Mouse (Mus musculus): ENCODE results near the gene Coq9. TPM values are rescaled to one million over a fixed set of nuclear protein-coding genes. Genes with fewer than 3 reads are reported as not detected.
"Not testable (repeated sequence)": the region's sequence is repeated elsewhere in the genome, so short reads cannot be mapped to it uniquely, and the experiment has no call there.

Coq9 gene
- polyA plus RNA-seq, 1 experiment from 2014 or later, result 69.7 TPM

DNA sequence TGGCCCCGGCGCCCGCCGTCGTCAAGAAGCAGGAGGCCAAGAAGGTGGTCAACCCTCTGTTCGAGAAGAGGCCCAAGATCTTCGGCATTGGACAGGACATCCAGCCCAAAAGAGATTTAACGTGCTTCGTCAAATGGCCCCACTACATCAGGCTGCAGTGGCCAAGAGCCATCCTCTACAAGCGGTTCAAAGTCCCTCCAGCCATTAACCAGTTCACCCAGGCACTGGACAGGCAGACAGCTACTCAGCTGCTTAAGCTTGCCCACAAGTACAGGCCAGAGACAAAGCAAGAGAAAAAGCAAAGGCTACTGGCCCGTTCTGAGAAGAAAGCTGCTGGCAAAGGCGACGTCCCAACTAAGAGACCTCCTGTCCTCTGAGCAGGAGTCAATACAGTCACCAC is 2.4 kb upstream of the Coq9 start:
- not testable (repeated sequence) for H3K9ac ChIP-seq (ENCODE audit: low read length); H3K36me3 ChIP-seq (ENCODE audit: control insufficient read depth, insufficient read depth, low read length); H3K4me2 ChIP-seq (ENCODE audit: low read depth, low read length); H3K9me3 ChIP-seq (ENCODE audit: control insufficient read depth, low read length); ATAC-seq (ENCODE audit: low read depth); H3K4me3 ChIP-seq (ENCODE audit: low read length); H3K27me3 ChIP-seq (ENCODE audit: control insufficient read depth, insufficient read depth, low read depth, low read length); H3K27ac ChIP-seq (ENCODE audit: low read length)
- H3K4me1 ChIP-seq (replicated peaks; ENCODE audit: control insufficient read depth, insufficient read depth, low read length), result peaks cover 16% of the 10 kb centered on the region
- WGBS, result 95% methylated on average over 13 of the region's 13 CpGs

DNA sequence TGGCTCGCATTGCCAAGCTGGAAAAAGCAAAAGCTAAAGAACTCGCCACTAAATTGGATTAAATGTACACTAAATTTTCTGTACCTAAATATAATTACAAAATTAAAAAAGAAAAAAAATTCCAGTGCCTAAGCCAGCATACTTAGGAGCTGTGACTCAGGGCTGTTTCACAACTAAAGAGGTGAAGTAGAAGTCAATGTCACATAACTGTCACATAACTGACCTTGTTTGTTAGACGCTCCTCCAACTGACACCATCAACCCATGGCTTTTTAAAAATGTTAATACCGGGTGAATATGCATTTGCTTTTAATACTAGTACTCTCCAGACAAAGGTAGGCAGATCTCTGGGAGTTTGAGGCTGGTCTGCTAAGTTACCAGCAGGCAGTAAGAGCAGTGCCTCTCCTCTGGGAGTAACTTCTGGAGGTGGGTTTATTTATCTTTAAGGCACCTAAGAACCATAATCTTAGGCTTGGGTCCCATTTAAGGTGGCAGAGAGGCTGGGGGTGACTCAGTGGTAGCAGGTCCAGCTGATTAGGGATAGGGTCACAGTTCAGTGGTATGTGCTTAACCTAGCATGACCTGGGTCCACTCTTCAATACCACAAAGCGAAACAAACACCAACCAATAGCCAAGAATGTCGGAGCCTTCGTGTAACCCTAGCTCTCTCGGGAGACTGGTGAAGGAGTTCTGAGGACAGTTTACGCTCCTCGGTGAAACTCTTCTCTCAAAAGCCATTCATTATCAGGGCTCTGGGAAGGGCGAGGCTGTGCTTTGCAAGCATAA is 1.5 kb upstream of the Coq9 start:
- no peak for ATAC-seq (ENCODE audit: low read depth)
- Histone ChIP-seq H3K9ac (ENCODE audit: low read length) (peak overlapping the region; percentile 84), H3K4me3 (ENCODE audit: low read length) (peak overlapping the region; percentile 81), H3K9me3 (ENCODE audit: control insufficient read depth, low read length) (no peaks in the 10 kb centered on the region), H3K4me2 (ENCODE audit: low read depth, low read length) (peak overlapping the region; percentile 92), H3K27ac (ENCODE audit: low read length) (no peak overlapping the region), H3K27me3 (ENCODE audit: control insufficient read depth, insufficient read depth, low read depth, low read length) (no peaks in the 10 kb centered on the region), H3K36me3 (ENCODE audit: control insufficient read depth, insufficient read depth, low read length) (peaks cover 2% of the 10 kb centered on the region; the same call in 1 of the 2 replicates), H3K4me1 (replicated peaks; ENCODE audit: control insufficient read depth, insufficient read depth, low read length) (peaks cover 16% of the 10 kb centered on the region)
- 53% methylated on average over 11 of the region's 11 CpGs for WGBS

DNA sequence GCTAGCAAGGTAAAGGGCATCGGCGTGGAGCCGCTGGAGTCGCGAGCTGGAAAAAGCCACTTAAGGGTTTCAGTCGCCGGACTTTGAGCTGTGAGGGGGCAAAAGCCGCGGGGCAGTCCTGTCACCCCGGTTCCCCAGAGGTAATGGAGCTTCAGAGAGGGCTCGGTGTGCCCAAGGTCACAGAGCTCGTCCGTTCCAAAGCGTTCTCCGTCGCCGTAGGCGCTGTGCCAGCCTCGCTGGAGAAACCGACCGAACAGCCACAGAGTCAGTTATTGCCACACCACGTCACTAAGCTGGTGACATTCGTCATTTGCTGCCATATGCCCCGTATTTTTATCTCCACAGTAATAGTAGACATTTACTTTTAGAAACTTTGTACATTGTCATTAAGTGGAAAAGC is 479 bp downstream of the Coq9 start:
- H3K4me2 ChIP-seq (ENCODE audit: low read depth, low read length), result peak overlapping the region; percentile 75
- H3K4me1 ChIP-seq (replicated peaks; ENCODE audit: control insufficient read depth, insufficient read depth, low read length), result peaks cover 16% of the 10 kb centered on the region
- under 1% methylated on average over 24 of the region's 24 CpGs for WGBS
- ATAC-seq (ENCODE audit: low read depth), result peak; percentile 67
- no peaks in the 10 kb centered on the region for H3K27me3 ChIP-seq (ENCODE audit: control insufficient read depth, insufficient read depth, low read depth, low read length)
- no peaks in the 10 kb centered on the region; the same call in 1 of the 2 replicates for H3K36me3 ChIP-seq (ENCODE audit: control insufficient read depth, insufficient read depth, low read length)
- no peaks in the 10 kb centered on the region for H3K9me3 ChIP-seq (ENCODE audit: control insufficient read depth, low read length)
- H3K4me3 ChIP-seq (ENCODE audit: low read length), result peak overlapping the region; percentile 81
- peak overlapping the region; percentile 86 for H3K27ac ChIP-seq (ENCODE audit: low read length)
- H3K9ac ChIP-seq (ENCODE audit: low read length), result peak overlapping the region; percentile 89

DNA sequence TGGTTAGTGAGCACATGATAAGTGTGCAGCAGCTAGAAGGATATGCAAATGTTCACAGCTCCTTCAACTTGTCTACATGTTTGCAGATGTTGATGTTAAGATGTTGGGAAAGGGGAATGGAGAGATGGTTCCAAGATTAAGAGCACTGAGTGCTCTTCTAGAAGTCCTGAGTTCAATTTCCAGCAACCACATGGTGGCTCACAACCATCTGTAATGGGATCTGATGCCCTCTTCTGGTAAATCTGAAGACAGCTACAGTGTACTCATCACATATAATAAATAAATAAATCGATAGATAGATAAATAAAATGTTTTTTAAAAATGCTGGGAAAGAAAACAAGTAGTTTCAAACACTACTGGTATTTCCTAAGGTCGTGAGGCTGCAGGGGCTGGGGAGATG is 3.1 kb downstream of the Coq9 start:
- no peak for ATAC-seq (ENCODE audit: low read depth)
- Histone ChIP-seq H3K27me3 (ENCODE audit: control insufficient read depth, insufficient read depth, low read depth, low read length) (no peaks in the 10 kb centered on the region), H3K4me1 (replicated peaks; ENCODE audit: control insufficient read depth, insufficient read depth, low read length) (peaks cover 16% of the 10 kb centered on the region), H3K27ac (ENCODE audit: low read length) (no peak overlapping the region), H3K4me3 (ENCODE audit: low read length) (no peak overlapping the region), H3K36me3 (ENCODE audit: control insufficient read depth, insufficient read depth, low read length) (peaks cover 12% of the 10 kb centered on the region; the same call in 1 of the 2 replicates), H3K9ac (ENCODE audit: low read length) (no peak overlapping the region), H3K9me3 (ENCODE audit: control insufficient read depth, low read length) (no peaks in the 10 kb centered on the region), H3K4me2 (ENCODE audit: low read depth, low read length) (no peak overlapping the region)
- WGBS, result 37% methylated on average over 2 of the region's 2 CpGs

DNA sequence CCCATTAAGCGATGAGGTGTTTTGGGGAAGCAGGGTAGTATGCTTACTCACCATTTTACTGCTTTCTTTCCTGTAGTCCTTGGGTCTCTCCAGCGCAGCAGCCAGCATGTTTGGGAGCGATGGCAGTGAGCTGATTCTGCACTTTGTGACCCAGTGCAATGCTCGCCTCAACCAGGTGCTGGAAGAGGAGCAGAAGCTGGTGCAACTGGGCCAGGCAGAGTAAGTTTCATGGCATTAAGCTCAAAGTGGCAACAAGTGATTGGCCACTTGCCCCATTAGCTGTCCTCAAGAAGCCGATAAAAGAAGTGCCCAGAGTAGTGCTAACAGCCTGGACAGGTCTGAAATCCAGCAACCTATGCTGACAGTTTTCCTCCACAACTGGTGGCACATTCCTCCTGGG is 11.9 kb downstream of the Coq9 start:
- WGBS, result 89% methylated on average over 5 of the region's 5 CpGs
- peaks cover 53% of the 10 kb centered on the region for H3K36me3 ChIP-seq (ENCODE audit: control insufficient read depth, insufficient read depth, low read length)

DNA sequence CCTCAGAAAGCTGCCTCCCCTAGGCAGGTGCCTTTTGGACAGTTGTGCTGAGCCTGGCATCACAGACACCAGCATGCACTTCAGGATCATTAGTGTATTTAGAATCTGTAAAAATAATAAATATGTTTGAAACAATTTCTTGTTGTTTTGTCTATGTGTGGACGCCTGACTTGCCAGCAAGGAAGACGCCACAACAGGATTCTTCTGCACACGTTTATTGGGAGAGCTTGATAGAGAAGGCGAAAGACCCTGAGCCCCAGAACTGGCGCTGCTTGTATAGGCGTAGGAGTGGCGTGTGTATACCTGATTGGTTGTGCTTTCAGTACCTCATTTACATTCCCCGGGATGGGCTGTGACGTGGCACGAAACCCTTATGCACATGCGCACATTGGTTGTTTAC is 16.6 kb downstream of the Coq9 start:
- H3K9ac ChIP-seq (ENCODE audit: low read length); H3K9me3 ChIP-seq (ENCODE audit: control insufficient read depth, low read length); ATAC-seq (ENCODE audit: low read depth); H3K27ac ChIP-seq (ENCODE audit: low read length); H3K27me3 ChIP-seq (ENCODE audit: control insufficient read depth, insufficient read depth, low read depth, low read length); H3K4me1 ChIP-seq (replicated peaks; ENCODE audit: control insufficient read depth, insufficient read depth, low read length); H3K4me2 ChIP-seq (ENCODE audit: low read depth, low read length); H3K4me3 ChIP-seq (ENCODE audit: low read length): not testable (repeated sequence)
- WGBS, result 87% methylated on average over 11 of the region's 11 CpGs
- H3K36me3 ChIP-seq (ENCODE audit: control insufficient read depth, insufficient read depth, low read length), result peaks cover 38% of the 10 kb centered on the region

More for the DNA sequence above, 11.9 kb downstream of the Coq9 start:
- H3K27ac ChIP-seq (ENCODE audit: low read length), result no peak overlapping the region
- H3K4me1 ChIP-seq (replicated peaks; ENCODE audit: control insufficient read depth, insufficient read depth, low read length), result no peaks in the 10 kb centered on the region
- ATAC-seq (ENCODE audit: low read depth), result no peak
- H3K4me2 ChIP-seq (ENCODE audit: low read depth, low read length), result no peak overlapping the region
- H3K4me3 ChIP-seq (ENCODE audit: low read length), result no peak overlapping the region
- no peaks in the 10 kb centered on the region for H3K27me3 ChIP-seq (ENCODE audit: control insufficient read depth, insufficient read depth, low read depth, low read length)
- no peak overlapping the region for H3K9ac ChIP-seq (ENCODE audit: low read length)
- no peaks in the 10 kb centered on the region for H3K9me3 ChIP-seq (ENCODE audit: control insufficient read depth, low read length)

DNA sequence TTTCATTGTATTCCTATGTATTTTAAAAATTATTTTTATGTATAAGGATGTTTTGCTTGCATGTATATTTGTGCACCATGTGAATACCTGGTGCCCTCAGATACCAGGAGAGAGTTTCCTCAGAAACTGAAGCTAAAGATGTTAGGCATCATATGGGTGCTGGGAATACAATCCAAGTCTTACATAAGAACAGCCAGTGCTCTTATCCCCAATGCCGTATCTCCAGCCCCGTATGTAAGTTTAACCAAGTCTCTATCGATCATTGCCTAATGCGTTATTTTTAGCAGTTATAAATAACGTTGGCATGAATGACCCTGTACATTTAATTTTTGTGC is 18.9 kb downstream of the Coq9 start:
- Histone ChIP-seq H3K4me2 (ENCODE audit: low read depth, low read length) (peak overlapping the region; percentile 42), H3K27me3 (ENCODE audit: control insufficient read depth, insufficient read depth, low read depth, low read length) (no peaks in the 10 kb centered on the region), H3K4me3 (ENCODE audit: low read length) (peak overlapping the region; percentile 66), H3K9ac (ENCODE audit: low read length) (no peak overlapping the region), H3K9me3 (ENCODE audit: control insufficient read depth, low read length) (no peaks in the 10 kb centered on the region), H3K4me1 (replicated peaks; ENCODE audit: control insufficient read depth, insufficient read depth, low read length) (peaks cover 10% of the 10 kb centered on the region), H3K27ac (ENCODE audit: low read length) (no peak overlapping the region), H3K36me3 (ENCODE audit: control insufficient read depth, insufficient read depth, low read length) (peaks cover 22% of the 10 kb centered on the region)
- 27% methylated on average over 5 of the region's 5 CpGs for WGBS
- ATAC-seq (ENCODE audit: low read depth), result no peak

DNA sequence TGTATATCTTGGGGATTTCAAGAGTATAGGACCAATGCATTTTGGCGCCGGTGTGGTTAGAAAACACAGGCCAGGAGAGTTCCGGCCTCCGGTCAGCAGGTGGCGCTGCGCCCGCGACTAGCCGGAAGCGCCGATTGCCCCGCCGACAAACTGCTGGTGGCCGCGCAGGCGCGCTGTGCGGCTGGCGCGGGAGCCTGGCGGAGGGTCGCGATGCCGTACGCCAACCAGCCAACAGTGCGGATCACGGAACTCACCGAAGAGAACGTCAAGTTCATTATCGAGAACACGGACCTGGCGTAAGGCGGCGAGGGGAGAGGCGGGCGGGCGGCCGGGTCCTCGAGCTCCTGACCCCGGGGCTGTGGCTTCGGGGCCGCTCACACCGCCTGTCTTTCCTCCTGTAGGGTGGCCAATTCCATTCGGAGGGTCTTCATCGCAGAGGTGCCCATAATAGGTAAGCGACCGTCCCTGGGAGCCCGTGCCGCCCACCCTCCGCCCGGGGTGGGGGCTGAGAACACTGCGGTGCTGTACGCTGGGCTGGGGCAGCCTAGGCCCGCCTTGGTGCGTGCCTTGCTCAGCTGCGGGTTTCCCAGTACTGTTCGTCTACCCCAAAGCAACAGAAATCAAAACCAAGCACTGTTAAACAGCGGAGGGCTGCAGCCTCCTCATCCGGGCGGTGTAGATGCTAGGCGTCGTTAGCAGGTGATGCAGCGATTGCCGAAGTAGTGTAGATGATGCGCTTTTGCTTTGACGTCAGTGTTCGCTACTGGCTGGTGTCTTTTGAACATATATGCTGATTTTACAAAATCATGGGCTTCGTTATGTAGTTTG is 19.4 kb downstream of the Coq9 start, which contains the start of gene Polr2c:
Polr2c (plus strand) TSS at position 105 of the 828 bp plus-strand sequence.
- WGBS, result under 1% methylated on average over 68 of the region's 68 CpGs
- Histone ChIP-seq H3K4me1 (replicated peaks; ENCODE audit: control insufficient read depth, insufficient read depth, low read length) (peaks cover 10% of the 10 kb centered on the region), H3K4me2 (ENCODE audit: low read depth, low read length) (peak within 1 kb of the TSS; percentile 66), H3K9me3 (ENCODE audit: control insufficient read depth, low read length) (no peaks in the 10 kb centered on the region), H3K36me3 (ENCODE audit: control insufficient read depth, insufficient read depth, low read length) (peaks cover 18% of the 10 kb centered on the region), H3K4me3 (ENCODE audit: low read length) (peak within 1 kb of the TSS; percentile 66), H3K27ac (ENCODE audit: low read length) (0 out of 2 replicates have a peak within 1 kb of the TSS, but pooled peaks have one; percentile 24), H3K27me3 (ENCODE audit: control insufficient read depth, insufficient read depth, low read depth, low read length) (no peaks in the 10 kb centered on the region), H3K9ac (ENCODE audit: low read length) (peak within 1 kb of the TSS; percentile 83)
- ATAC-seq (ENCODE audit: low read depth), result peak; percentile 83

DNA sequence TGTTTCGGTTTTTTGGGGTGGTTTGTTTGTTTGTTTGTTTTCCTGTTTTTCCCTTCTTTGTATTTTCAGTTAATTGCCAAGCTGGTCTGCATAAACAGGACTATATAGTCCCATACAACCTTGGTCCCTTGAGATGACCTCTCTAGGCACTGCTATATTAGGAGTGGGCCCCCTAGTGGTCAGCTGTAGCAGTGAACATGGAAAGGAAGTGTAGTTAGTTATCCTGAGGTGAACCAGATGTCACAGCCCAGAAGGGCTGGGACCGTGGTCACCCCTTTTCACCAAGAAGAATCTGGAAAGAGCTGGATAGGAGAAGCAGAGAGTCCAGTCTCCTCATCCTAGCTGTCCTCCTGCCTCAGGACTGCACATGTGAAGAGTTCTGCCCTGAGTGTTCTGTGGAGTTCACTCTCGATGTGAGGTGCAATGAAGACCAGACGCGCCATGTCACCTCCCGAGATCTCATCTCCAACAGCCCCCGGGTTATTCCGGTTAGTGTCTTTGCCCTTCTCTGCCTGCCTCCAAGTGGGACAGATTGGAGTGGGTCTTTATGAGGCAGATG is 23.3 kb downstream of the Coq9 start:
- H3K27me3 ChIP-seq (ENCODE audit: control insufficient read depth, insufficient read depth, low read depth, low read length), result no peaks in the 10 kb centered on the region
- H3K9me3 ChIP-seq (ENCODE audit: control insufficient read depth, low read length), result no peaks in the 10 kb centered on the region
- no peak for ATAC-seq (ENCODE audit: low read depth)
- H3K4me2 ChIP-seq (ENCODE audit: low read depth, low read length), result no peak overlapping the region
- no peak overlapping the region for H3K9ac ChIP-seq (ENCODE audit: low read length)
- peaks cover 28% of the 10 kb centered on the region for H3K36me3 ChIP-seq (ENCODE audit: control insufficient read depth, insufficient read depth, low read length)
- no peak overlapping the region for H3K4me3 ChIP-seq (ENCODE audit: low read length)
- WGBS, result 75% methylated on average over 8 of the region's 8 CpGs
- no peak overlapping the region for H3K27ac ChIP-seq (ENCODE audit: low read length)
- H3K4me1 ChIP-seq (replicated peaks; ENCODE audit: control insufficient read depth, insufficient read depth, low read length), result peaks cover 10% of the 10 kb centered on the region
